Mouse (Mus musculus): ENCODE results near the gene Rab3ip. TPM values are rescaled to one million over a fixed set of nuclear protein-coding genes. Genes with fewer than 3 reads are reported as not detected.

The Rab3ip gene
- polyA plus RNA-seq, 1 experiment = 225 TPM

DNA sequence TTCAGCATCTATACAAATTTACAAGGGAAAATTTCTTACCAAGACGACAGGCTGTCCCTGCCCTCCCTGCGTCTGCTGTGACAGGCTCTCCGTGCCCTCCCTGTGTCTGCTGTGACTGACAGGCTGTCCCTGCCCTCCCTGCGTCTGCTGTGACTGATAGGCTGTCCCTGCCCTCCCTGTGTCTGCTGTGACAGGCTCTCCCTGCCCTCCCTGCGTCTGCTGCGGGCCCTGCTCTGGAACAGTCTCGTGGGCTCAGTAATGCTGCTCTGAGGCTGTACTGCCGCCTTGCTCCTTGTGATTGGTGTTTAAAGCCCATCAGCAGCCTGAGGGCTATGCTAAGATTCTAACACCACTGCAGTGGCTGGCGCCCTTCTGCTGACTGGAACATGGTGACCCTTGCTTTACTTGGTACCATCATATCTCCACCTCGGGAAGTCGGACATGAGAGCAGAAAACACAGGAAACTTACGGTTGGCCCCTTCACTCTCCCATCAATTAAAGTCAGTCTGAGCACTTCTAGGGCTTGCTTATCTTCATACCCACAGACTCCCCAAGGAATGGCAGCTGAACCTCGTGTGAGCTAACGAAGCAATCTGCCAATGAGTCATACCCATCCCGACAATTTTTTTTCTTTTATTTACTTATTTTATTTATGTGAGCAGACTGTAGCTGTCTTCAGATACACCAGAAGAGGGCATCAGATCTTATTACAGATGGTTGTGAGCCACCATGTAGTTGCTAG lies 41.5 kb downstream of the Rab3ip start:
- Histone ChIP-seq H3K4me1 (ENCODE audit: control insufficient read depth, insufficient read depth, low read length) (no peaks in the 10 kb centered on the region), H3K36me3 (ENCODE audit: control insufficient read depth, insufficient read depth, low read length) (peaks cover 1% of the 10 kb centered on the region), H3K27ac (ENCODE audit: control insufficient read depth, insufficient read depth, low read depth, low read length) (no peak overlapping the region), H3K4me3 (ENCODE audit: control insufficient read depth, low read depth, low read length) (no peak overlapping the region), H3K27me3 (ENCODE audit: control insufficient read depth, insufficient read depth, low read length) (no peaks in the 10 kb centered on the region)
- TF ChIP-seq CTCF (IDR thresholded peaks at IDR 0.05; ENCODE audit: control insufficient read depth, insufficient read depth, insufficient replicate concordance, low read depth, low read length) (no peak), POLR2A (IDR thresholded peaks at IDR 0.05; ENCODE audit: control insufficient read depth, low read depth, low read length) (no peak)

DNA sequence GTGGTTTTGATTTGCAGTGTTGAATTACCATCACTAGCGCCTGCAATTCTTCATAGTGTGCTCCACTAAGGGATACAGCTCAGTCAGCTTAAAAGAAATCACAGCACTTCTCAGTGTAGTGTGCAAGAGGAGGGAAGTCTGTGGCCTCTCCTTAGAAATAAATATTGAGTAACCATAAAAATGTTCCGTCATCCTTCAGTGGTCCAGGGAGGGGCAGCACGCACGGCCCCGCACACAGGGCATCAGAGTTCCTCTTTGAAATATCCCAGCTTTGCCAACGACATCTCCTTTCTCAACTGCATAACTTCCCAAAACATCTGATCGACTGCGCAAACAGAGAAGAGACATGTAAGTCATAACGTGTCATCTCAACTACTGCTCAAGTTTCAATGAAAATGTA lies 43.8 kb downstream of the Rab3ip start:
- Histone ChIP-seq H3K4me3 (ENCODE audit: control insufficient read depth, low read depth, low read length) (no peak overlapping the region), H3K27me3 (ENCODE audit: control insufficient read depth, insufficient read depth, low read length) (no peaks in the 10 kb centered on the region), H3K36me3 (ENCODE audit: control insufficient read depth, insufficient read depth, low read length) (peaks cover 1% of the 10 kb centered on the region; the same call in 1 of the 2 replicates), H3K4me1 (ENCODE audit: control insufficient read depth, insufficient read depth, low read length) (no peaks in the 10 kb centered on the region), H3K27ac (ENCODE audit: control insufficient read depth, insufficient read depth, low read depth, low read length) (no peak overlapping the region)
- TF ChIP-seq POLR2A (IDR thresholded peaks at IDR 0.05; ENCODE audit: control insufficient read depth, low read depth, low read length) (no peak), CTCF (IDR thresholded peaks at IDR 0.05; ENCODE audit: control insufficient read depth, insufficient read depth, insufficient replicate concordance, low read depth, low read length) (no peak)

- Histone ChIP-seq H3K27ac (ENCODE audit: control insufficient read depth, insufficient read depth, low read depth, low read length) (no peak overlapping the region), H3K4me3 (ENCODE audit: control insufficient read depth, low read depth, low read length) (no peak overlapping the region), H3K36me3 (ENCODE audit: control insufficient read depth, insufficient read depth, low read length) (no peaks in the 10 kb centered on the region), H3K27me3 (ENCODE audit: control insufficient read depth, insufficient read depth, low read length) (no peaks in the 10 kb centered on the region), H3K4me1 (ENCODE audit: control insufficient read depth, insufficient read depth, low read length) (no peaks in the 10 kb centered on the region)
- TF ChIP-seq POLR2A (IDR thresholded peaks at IDR 0.05; ENCODE audit: control insufficient read depth, low read depth, low read length) (no peak), CTCF (IDR thresholded peaks at IDR 0.05; ENCODE audit: control insufficient read depth, insufficient read depth, insufficient replicate concordance, low read depth, low read length) (no peak)
Observed at GRCm38 (mm10) chr10:116904503-116904908, 46.1 kb downstream of the Rab3ip start.

DNA sequence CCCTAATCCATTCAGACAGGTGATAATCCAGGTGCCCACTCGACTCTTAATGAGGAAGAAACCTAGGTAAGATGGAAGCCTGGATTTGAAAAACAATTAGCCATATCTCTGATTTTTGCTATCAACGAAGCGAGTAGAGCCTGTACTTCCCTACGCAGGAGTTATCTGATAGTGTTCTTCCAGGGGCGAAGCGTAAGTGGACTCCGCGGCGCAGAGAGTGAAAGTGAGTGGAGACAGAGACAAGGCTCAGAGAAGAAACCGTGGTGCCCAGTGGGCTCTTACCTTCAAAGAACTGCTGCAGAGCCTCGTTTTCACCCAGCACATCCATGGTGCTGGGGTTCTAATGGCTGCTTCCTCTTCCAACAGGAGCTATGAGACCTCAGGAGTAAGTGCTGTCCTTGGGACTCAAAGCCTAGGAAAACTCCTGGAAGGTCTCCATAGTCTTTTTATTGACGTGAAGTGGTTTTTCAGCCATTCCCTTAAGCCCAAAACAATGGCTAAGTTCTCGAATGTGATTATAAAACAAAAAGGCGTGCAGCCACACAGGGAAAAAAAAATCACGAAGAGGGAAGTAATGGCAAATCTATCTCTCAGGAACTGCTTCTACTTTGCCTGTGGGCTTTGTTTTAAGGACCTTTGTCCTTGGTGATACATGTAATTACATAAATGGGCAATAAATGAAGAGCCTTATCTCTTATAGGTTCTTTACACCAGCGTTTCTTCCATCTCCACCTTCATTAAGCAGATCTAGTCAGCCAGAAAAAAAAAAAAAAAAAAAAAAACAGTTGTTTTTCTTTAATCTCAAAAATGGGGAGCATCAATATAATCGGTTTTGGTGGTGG lies 54.0 kb downstream of the Rab3ip start, which contains the start of gene Myrfl:
Myrfl (minus strand) TSS at position 584 of the 842 bp plus-strand sequence.
- Histone ChIP-seq H3K4me1 (ENCODE audit: control insufficient read depth, insufficient read depth, low read length) (no peaks in the 10 kb centered on the region), H3K36me3 (ENCODE audit: control insufficient read depth, insufficient read depth, low read length) (no peaks in the 10 kb centered on the region), H3K27ac (ENCODE audit: control insufficient read depth, insufficient read depth, low read depth, low read length) (no peak within 1 kb of the TSS), H3K27me3 (ENCODE audit: control insufficient read depth, insufficient read depth, low read length) (no peaks in the 10 kb centered on the region), H3K4me3 (ENCODE audit: control insufficient read depth, low read depth, low read length) (no peak within 1 kb of the TSS)
- TF ChIP-seq CTCF (IDR thresholded peaks at IDR 0.05; ENCODE audit: control insufficient read depth, insufficient read depth, insufficient replicate concordance, low read depth, low read length) = no peak

DNA sequence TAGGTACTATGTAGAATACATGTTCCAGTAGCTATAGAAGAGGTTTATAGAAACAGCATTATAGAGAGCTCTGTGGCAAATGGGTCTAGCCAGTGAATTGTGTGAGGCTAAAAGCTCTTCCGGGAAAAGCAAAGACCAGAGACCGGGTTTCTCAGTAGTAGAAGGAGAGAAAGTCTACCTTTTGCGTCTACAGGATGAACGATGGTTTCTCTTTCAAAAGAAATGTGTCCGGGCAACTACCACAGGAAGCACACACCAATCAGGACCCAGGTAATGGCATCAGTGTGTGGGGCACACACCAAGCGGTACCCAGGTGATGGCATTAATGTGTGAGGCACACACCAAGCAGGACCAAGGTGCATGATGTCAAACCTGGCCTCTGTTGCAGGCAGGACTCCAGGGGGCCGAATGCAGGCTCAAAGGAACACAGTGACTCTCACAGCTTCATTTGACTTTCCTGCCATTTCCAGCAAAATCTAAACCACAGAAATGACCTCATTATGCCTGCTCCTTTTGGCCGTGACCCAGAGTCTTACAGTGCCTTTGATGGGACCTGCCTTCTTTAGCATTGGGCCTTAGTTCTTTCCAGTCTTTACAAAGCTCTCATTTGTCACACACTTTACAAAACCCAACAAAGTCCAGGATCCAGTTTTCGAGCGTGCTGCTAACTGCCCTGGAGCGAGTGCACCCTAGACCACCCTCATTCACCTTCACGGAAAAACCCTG lies 55.3 kb downstream of the Rab3ip start:
- no peak overlapping the region for H3K27ac ChIP-seq (ENCODE audit: control insufficient read depth, insufficient read depth, low read depth, low read length)
- H3K27me3 ChIP-seq (ENCODE audit: control insufficient read depth, insufficient read depth, low read length) = no peaks in the 10 kb centered on the region
- no peak overlapping the region for H3K4me3 ChIP-seq (ENCODE audit: control insufficient read depth, low read depth, low read length)
- TF ChIP-seq POLR2A (IDR thresholded peaks at IDR 0.05; ENCODE audit: control insufficient read depth, low read depth, low read length) = no peak
- TF ChIP-seq CTCF (IDR thresholded peaks at IDR 0.05; ENCODE audit: control insufficient read depth, insufficient read depth, insufficient replicate concordance, low read depth, low read length) = no peak
- no peaks in the 10 kb centered on the region for H3K4me1 ChIP-seq (ENCODE audit: control insufficient read depth, insufficient read depth, low read length)
- H3K36me3 ChIP-seq (ENCODE audit: control insufficient read depth, insufficient read depth, low read length) = no peaks in the 10 kb centered on the region

DNA sequence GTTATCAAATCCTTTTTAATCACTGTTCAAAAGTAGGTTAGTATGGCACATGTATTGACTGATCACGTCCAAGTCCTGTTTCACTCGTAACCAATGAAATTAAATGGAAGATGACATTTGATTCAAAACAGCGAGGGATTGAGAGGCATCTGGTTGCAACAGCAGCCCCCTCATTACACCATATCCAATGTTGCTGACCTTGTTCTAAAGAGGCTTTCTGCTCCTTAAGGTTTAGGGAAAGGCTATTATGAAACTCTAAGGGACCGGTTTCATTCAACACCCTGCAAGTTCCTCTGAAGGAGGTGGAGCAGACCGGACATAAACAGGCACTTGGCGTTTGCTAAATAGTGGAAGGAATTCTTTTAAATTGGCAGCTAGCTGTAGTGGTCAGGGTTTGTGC lies 56.0 kb downstream of the Rab3ip start:
- Histone ChIP-seq H3K27ac (ENCODE audit: control insufficient read depth, insufficient read depth, low read depth, low read length) (no peak overlapping the region), H3K4me1 (ENCODE audit: control insufficient read depth, insufficient read depth, low read length) (no peaks in the 10 kb centered on the region), H3K4me3 (ENCODE audit: control insufficient read depth, low read depth, low read length) (no peak overlapping the region), H3K36me3 (ENCODE audit: control insufficient read depth, insufficient read depth, low read length) (no peaks in the 10 kb centered on the region), H3K27me3 (ENCODE audit: control insufficient read depth, insufficient read depth, low read length) (no peaks in the 10 kb centered on the region)
- TF ChIP-seq CTCF (IDR thresholded peaks at IDR 0.05; ENCODE audit: control insufficient read depth, insufficient read depth, insufficient replicate concordance, low read depth, low read length) (no peak), POLR2A (IDR thresholded peaks at IDR 0.05; ENCODE audit: control insufficient read depth, low read depth, low read length) (no peak)

- no peaks in the 10 kb centered on the region for H3K4me1 ChIP-seq (ENCODE audit: control insufficient read depth, insufficient read depth, low read length)
- H3K36me3 ChIP-seq (ENCODE audit: control insufficient read depth, insufficient read depth, low read length) = no peaks in the 10 kb centered on the region
- TF ChIP-seq POLR2A (IDR thresholded peaks at IDR 0.05; ENCODE audit: control insufficient read depth, low read depth, low read length) (no peak), CTCF (IDR thresholded peaks at IDR 0.05; ENCODE audit: control insufficient read depth, insufficient read depth, insufficient replicate concordance, low read depth, low read length) (no peak)
- H3K4me3 ChIP-seq (ENCODE audit: control insufficient read depth, low read depth, low read length) = no peak overlapping the region
- H3K27me3 ChIP-seq (ENCODE audit: control insufficient read depth, insufficient read depth, low read length) = no peaks in the 10 kb centered on the region
- H3K27ac ChIP-seq (ENCODE audit: control insufficient read depth, insufficient read depth, low read depth, low read length) = no peak overlapping the region
Observed at GRCm38 (mm10) chr10:116893753-116894152, 56.8 kb downstream of the Rab3ip start.

All from testis, adult 2 months (tissue).